Mouse (Mus musculus): Measurements from ENCODE around the gene Gm37419. TPM values are rescaled to one million over a fixed set of nuclear protein-coding genes. Genes with fewer than 3 reads are reported as not detected.

Gene Gm37419
- polyA plus RNA-seq, 1 experiment, result not detected

Other genes with a start within 250 kb of the Gm37419 start
- gene Sst, start 97.5 kb upstream of the Gm37419 start, polyA plus RNA-seq (2012; rRNA removed), result 61.1 and 89.6 TPM in 2 replicates
- gene Rtp2, start 56.1 kb upstream of the Gm37419 start, polyA plus RNA-seq (2012; rRNA removed), result not detected in 2 replicates
- gene Bcl6, start 370 bp downstream of the Gm37419 start, polyA plus RNA-seq (2012; rRNA removed), result 8.7 and 11.4 TPM in 2 replicates

Data from large intestine, adult 2 months (tissue).